Mouse (Mus musculus) liver, adult 2 months (tissue): ENCODE data around the gene Gm1123. TPM values are rescaled to one million over a fixed set of nuclear protein-coding genes. Genes with fewer than 3 reads are reported as not detected.

Experiments
- DNase-seq: peaks from one replicate; pipeline ENCODE4 v3.0.0-alpha.2; 2011; ENCODE audit warnings: low read depth, low spot score; ENCODE audit errors: extremely low read depth
- H3K27ac ChIP-seq: fragments of 200-500 bp; replicated peaks from 2 replicates; pipeline ENCODE4 v1.5.1; 2012; ENCODE audit warnings: low read depth, mild to moderate bottlenecking, control low read depth, inconsistent platforms, low read length; ENCODE audit not compliant: insufficient read depth
- H3K27me3 ChIP-seq: fragments of 200-500 bp; 2 replicates; pipeline ENCODE4 v1.6.1; 2012; ENCODE audit warnings: mild to moderate bottlenecking, moderate library complexity, low read length, inconsistent platforms; ENCODE audit not compliant: control insufficient read depth, insufficient read depth
- H3K36me3 ChIP-seq: fragments of 200-500 bp; 2 replicates; pipeline ENCODE4 v1.6.1; 2012; ENCODE audit warnings: low read length, inconsistent platforms; ENCODE audit not compliant: control insufficient read depth, insufficient read depth
- H3K4me1 ChIP-seq: fragments of 200-500 bp; 2 replicates; pipeline ENCODE4 v1.6.1; 2011; ENCODE audit warnings: low read length; ENCODE audit not compliant: control insufficient read depth, insufficient read depth
- H3K4me3 ChIP-seq: fragments of 200-500 bp; 2 replicates; pipeline ENCODE4 v1.5.1; 2011; ENCODE audit warnings: low read depth, mild to moderate bottlenecking, control low read depth, low read length, moderate library complexity; ENCODE audit not compliant: insufficient read depth
- H3K79me2 ChIP-seq: fragments of 200-500 bp; 2 replicates; pipeline ENCODE4 v1.6.1; 2012; ENCODE audit warnings: inconsistent platforms, mild to moderate bottlenecking, low read length, moderate library complexity; ENCODE audit not compliant: control insufficient read depth, insufficient read depth
- H3K9ac ChIP-seq: fragments of 200-500 bp; 2 replicates; pipeline ENCODE4 v1.6.1; 2012; ENCODE audit warnings: low read depth, mild to moderate bottlenecking, control low read depth, inconsistent platforms, low read length
- CTCF ChIP-seq: fragments of 200-500 bp; IDR thresholded peaks from 2 replicates; pipeline ENCODE4 v1.5.1; 2011; ENCODE audit warnings: low read depth, low read length, control low read depth
- POLR2A ChIP-seq: fragments of 200-500 bp; IDR thresholded peaks from 2 replicates; pipeline ENCODE4 v1.6.1; 2011; ENCODE audit warnings: low read length, control low read depth; ENCODE audit not compliant: insufficient read depth; ENCODE audit errors: extremely low read depth
- WGBS: fragments of 180-500 bp; shearing (Covaris S2); methylation state at CpG from one replicate; pipeline ENCODE4 v1.1.7; 2018; 5-methylcytosine and 5-hydroxymethylcytosine counted together
- polyA plus RNA-seq: library from polyadenylated mRNA; depleted of rRNA; stranded (reverse); fragments of >200 nt; gene quantifications from 2 replicates; pipeline ENCODE4 v1.2.3, GENCODE M21; 2012
- total RNA-seq: library from RNA; depleted of rRNA; stranded (reverse); fragments of >200 nt; gene quantifications from 2 replicates; pipeline ENCODE4 v1.2.3, GENCODE M21; 2014

Gene Gm1123
- total and polyA plus RNA-seq, 2 experiments: not detected

DNA sequence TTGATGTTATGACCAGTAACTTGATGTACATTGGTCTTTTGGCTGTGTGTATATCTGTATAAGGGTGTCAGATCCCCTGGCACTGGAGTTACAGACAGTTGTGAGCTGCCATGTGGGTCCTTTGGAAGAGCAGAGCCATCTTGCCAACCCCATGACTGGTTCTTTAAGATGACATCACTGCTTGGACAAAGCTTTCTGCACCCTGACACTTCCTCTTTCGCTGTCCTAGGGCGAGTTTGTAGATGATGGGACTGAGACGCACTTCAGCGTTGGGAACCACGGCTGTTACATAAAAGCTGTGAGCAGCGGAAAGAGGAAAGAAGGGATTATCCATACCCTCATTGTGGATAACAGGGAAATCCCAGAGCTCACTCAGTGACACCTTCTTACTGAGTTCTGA, 34.2 kb downstream of the Gm1123 start:
- Histone ChIP-seq H3K36me3 (peaks cover 21% of the 10 kb centered on the region), H3K27ac (no peak overlapping the region), H3K79me2 (no peaks in the 10 kb centered on the region), H3K4me1 (no peaks in the 10 kb centered on the region), H3K27me3 (no peaks in the 10 kb centered on the region), H3K9ac (no peak overlapping the region), H3K4me3 (no peak overlapping the region)
- 92% methylated on average over 6 of the region's 6 CpGs for WGBS
- TF ChIP-seq POLR2A (no peak), CTCF (no peak)
- no peak for DNase-seq

DNA sequence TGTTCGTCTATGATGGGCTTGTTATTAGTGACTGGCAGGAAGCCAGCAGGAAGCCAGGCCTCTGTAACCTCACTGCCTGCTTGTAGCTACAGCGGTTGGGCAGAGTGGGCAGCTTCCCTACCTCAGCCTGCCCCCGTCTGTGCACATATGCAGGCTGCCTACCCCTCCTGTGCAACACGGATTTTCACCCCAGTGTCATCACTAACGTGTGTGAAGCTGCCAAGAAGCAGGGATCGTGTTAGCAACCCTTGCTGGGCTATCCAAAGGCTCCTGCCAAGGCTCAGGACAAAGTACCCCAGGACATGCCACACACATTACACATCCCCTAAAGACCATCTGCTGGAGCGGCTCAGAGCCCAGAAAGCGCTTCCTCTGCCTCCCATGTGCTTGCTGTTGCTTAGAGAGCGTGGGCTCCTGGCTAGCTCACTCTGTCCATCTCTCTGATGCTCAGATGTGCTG, 35.6 kb downstream of the Gm1123 start:
- no peak overlapping the region for H3K9ac ChIP-seq
- TF ChIP-seq POLR2A: no peak
- TF ChIP-seq CTCF: no peak
- no peaks in the 10 kb centered on the region for H3K79me2 ChIP-seq
- H3K27ac ChIP-seq: no peak overlapping the region
- 80% methylated on average over 9 of the region's 9 CpGs for WGBS
- H3K36me3 ChIP-seq: peaks cover 21% of the 10 kb centered on the region
- no peak for DNase-seq
- no peaks in the 10 kb centered on the region for H3K4me1 ChIP-seq
- no peaks in the 10 kb centered on the region for H3K27me3 ChIP-seq
- H3K4me3 ChIP-seq: no peak overlapping the region

DNA sequence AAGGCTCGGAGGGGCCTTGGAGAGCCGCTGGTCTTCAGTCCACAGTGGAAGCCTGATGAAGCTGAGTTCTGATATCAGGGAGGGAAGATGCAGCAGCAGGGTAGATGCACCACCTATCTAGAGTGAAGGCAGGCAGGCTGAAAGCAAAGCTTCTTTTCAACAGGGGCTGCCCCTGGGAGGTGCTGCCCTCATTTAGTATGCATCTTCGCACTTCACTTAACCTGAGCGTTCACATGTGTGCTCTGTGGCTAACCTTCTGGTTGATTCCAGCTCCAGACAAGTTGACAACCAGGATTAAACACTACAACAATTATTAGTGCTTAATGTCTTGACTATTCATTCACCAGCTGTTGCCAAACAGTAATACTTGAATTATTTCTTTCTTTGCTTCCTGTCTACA, 41.4 kb downstream of the Gm1123 start:
- DNase-seq: no peak
- no peaks in the 10 kb centered on the region for H3K79me2 ChIP-seq
- H3K9ac ChIP-seq: no peak overlapping the region
- H3K4me3 ChIP-seq: no peak overlapping the region
- H3K4me1 ChIP-seq: no peaks in the 10 kb centered on the region
- TF ChIP-seq CTCF: no peak
- TF ChIP-seq POLR2A: no peak
- no peaks in the 10 kb centered on the region for H3K27me3 ChIP-seq
- no peak overlapping the region for H3K27ac ChIP-seq
- 98% methylated on average over 4 of the region's 4 CpGs for WGBS
- H3K36me3 ChIP-seq: peaks cover 13% of the 10 kb centered on the region

DNA sequence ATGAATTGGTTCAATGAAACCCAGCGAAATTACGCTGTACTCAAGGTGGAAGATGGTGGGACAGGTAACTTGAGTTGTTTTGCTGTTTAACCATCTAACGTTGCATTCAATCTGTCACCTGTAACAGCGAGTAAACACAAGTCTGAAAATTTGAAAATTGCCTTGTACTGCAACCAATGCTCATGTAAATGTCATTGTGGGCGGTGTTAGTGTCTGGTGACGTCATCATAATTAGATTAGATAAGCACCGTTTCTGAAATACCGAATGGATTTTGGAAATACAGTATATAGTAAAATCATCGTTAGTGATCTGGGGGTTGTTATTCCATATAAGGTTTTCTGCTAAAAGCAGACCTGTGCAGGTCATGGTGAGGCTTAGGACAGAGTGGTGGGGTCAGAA, 48.4 kb downstream of the Gm1123 start:
- no peaks in the 10 kb centered on the region; the same call in 1 of the 2 replicates for H3K79me2 ChIP-seq
- H3K9ac ChIP-seq: no peak overlapping the region
- H3K36me3 ChIP-seq: peaks cover 2% of the 10 kb centered on the region; the same call in 1 of the 2 replicates
- 40% methylated on average over 9 of the region's 9 CpGs for WGBS
- DNase-seq: no peak
- H3K4me1 ChIP-seq: peaks cover 2% of the 10 kb centered on the region; the same call in 1 of the 2 replicates
- TF ChIP-seq CTCF: no peak
- TF ChIP-seq POLR2A: no peak
- H3K27ac ChIP-seq: no peak overlapping the region
- peak overlapping the region; percentile 80; the same call in 1 of the 2 replicates for H3K4me3 ChIP-seq
- H3K27me3 ChIP-seq: no peaks in the 10 kb centered on the region

DNA sequence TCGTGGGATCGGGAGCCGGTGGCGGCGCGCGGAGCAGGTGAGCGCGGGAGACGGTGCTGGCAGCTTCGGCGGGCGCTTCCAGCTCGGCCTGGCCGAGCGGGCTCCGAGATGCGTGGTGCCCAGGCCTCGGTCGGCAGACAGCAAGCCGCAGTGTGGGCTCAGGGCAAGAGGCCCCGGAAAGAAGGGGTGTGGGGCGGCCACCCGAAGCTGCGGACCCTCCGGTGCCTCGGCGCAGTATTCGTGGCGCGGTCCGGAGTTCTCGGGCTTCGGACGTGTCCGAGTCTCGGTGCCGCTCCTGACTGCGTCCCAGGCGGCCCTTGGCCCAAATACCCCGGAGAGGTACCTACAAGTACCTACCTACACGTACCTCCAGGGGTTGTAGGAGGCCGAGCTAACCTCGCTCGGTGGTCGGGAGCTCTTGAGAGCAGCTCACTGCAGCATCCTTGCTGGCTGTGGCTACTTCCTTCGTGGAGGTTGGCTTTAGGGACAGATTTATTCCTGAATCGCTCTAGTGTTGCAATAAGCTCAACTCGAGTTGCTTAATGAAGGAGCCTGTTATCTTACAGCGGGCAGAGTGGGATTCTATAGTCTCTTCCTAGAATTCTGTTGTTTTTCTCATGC, 48.9 kb downstream of the Gm1123 start:
- WGBS: under 1% methylated on average over 49 of the region's 50 CpGs
- TF ChIP-seq CTCF: no peak
- TF ChIP-seq POLR2A: no peak
- peak overlapping the region; percentile 80 for H3K4me3 ChIP-seq
- no peaks in the 10 kb centered on the region for H3K27me3 ChIP-seq
- H3K36me3 ChIP-seq: no peaks in the 10 kb centered on the region
- peak overlapping the region; percentile 81 for H3K9ac ChIP-seq
- no peak overlapping the region for H3K27ac ChIP-seq
- DNase-seq: peak; percentile 33
- no peaks in the 10 kb centered on the region; the same call in 1 of the 2 replicates for H3K79me2 ChIP-seq
- peaks cover 2% of the 10 kb centered on the region; the same call in 1 of the 2 replicates for H3K4me1 ChIP-seq

DNA sequence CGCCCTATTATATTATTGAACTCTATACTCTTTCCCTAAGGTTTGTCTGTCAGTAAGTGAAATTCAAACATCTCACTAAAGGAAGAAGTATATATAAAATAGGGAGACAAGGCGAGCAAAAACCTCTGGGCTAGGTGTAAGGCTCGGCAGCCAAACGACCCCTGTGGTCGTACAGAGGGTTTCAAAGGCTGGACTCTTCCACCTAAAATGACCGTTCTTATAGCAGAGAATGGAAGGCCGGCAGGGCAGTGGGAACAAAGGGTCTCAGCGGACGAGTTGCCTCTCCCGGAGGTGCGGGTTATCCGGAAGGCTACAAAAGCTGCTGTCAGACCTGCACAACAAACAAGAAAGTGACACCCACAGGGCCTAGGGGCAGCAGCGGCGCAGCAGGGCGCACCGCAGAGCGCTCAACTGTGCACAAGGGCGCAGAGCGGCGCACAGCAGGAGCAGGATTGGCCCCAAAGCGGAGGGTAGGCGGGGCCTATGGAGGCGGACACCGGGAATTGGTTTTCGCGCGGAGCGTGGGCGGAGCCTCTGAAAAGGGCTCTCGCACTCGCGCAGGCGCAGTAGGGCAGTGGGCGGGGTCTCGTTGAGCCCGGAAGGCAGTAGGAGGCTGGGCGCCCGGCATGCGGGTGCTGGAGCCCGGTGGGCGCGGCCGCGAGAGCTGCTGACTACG, 49.6 kb downstream of the Gm1123 start, which contains the start of gene Faim:
Gene Faim (plus strand): TSS at position 574 of the 676 bp plus-strand sequence.
- Histone ChIP-seq H3K9ac (peak within 1 kb of the TSS; percentile 81), H3K27ac (0 out of 2 replicates have a peak within 1 kb of the TSS, but pooled peaks have one; percentile 35), H3K79me2 (no peaks in the 10 kb centered on the region; the same call in 1 of the 2 replicates), H3K4me3 (peak within 1 kb of the TSS; percentile 80), H3K27me3 (no peaks in the 10 kb centered on the region), H3K36me3 (no peaks in the 10 kb centered on the region), H3K4me1 (peaks cover 2% of the 10 kb centered on the region; the same call in 1 of the 2 replicates)
- TF ChIP-seq CTCF (0 out of 2 replicates have a peak, but pooled peaks have one; percentile 20), POLR2A (peak; percentile 69; the same call in 1 of the 2 replicates)
- peak; percentile 86 for DNase-seq
- 3% methylated on average over 44 of the region's 45 CpGs for WGBS
